Mouse (Mus musculus) ES-Bruce4 (cell line): ENCODE measurements around the gene Il31ra.

Experiments used
- CTCF ChIP-seq: IDR thresholded peaks from one replicate; pipeline ENCODE4 v1.8.1; 2011; ENCODE audit warnings: low read depth, low read length
- POLR2A ChIP-seq: IDR thresholded peaks from one replicate; pipeline ENCODE4 v1.8.1; 2011; ENCODE audit warnings: low read length; ENCODE audit not compliant: insufficient read depth

GRCm38 (mm10) chr13:112505436-112505835, 88.7 kb downstream of the Il31ra start:
- TF ChIP-seq CTCF (no peak), POLR2A (no peak)
